Mouse (Mus musculus) cerebellum, adult 2 months (tissue): ENCODE measurements around the gene Tor1b.

Source experiments
- CTCF ChIP-seq: fragments of 200-500 bp; IDR thresholded peaks from 2 replicates; pipeline ENCODE4 v1.5.1; 2011; ENCODE audit warnings: low read depth, mild to moderate bottlenecking, control low read depth, low read length, moderate library complexity, borderline replicate concordance; ENCODE audit not compliant: insufficient read depth
- POLR2A ChIP-seq: fragments of 200-500 bp; IDR thresholded peaks from 2 replicates; pipeline ENCODE4 v1.6.1; 2011; ENCODE audit warnings: low read length, control low read depth, borderline replicate concordance; ENCODE audit not compliant: insufficient read depth

DNA sequence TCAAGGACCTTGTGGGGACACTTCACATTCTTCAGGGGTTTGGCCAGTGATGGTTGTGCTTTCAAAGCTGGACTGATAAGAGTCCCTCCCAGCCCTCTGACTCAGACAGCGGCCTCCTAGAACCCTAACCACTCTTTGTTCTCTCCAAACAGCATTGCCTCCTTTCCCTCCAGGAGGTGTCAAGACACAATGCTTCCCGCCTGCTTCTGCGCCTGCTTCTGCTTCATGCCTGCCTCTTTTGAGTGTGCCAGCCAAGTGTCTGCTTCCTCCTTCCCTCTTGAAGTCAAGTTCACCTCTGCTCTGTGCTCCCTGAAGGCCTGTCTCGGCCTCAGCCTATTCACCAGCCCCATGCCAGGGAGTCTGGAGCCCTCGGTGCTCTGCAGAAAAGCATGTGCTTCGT lies 34.6 kb upstream of the Tor1b start:
- TF ChIP-seq CTCF = no peak
- TF ChIP-seq POLR2A = no peak
